Mouse (Mus musculus) frontal cortex, postnatal 36 days (tissue): Measurements from ENCODE around the gene Ppp4r1.

Source experiments
- DNase-seq, 2 experiments: peaks; one replicate each; pipeline ENCODE4 v3.0.0; 2022; ENCODE audit warnings: low spot score in 2 of 2

The Ppp4r1 gene

GRCm38 (mm10) chr17:65782551-65783141, at the start of gene Ppp4r1:
Gene Ppp4r1 (plus strand): TSS chr17:65782573.
- peak; percentile 72 to 79 for DNase-seq

GRCm38 (mm10) chr17:65732666-65733065, 49.7 kb upstream of the Ppp4r1 start:
- no peak for DNase-seq

GRCm38 (mm10) chr17:65735088-65735487, 47.3 kb upstream of the Ppp4r1 start:
- no peak for DNase-seq

GRCm38 (mm10) chr17:65737175-65737574, 45.2 kb upstream of the Ppp4r1 start:
- no peak for DNase-seq

- no peak for DNase-seq
Observed at GRCm38 (mm10) chr17:65737622-65738021, 44.8 kb upstream of the Ppp4r1 start.

- DNase-seq: no peak
Observed at GRCm38 (mm10) chr17:65739874-65740725, 42.3 kb upstream of the Ppp4r1 start.

- no peak for DNase-seq
Observed at GRCm38 (mm10) chr17:65741565-65741964, 40.8 kb upstream of the Ppp4r1 start.

GRCm38 (mm10) chr17:65742245-65742905, 40.0 kb upstream of the Ppp4r1 start:
- no peak for DNase-seq

GRCm38 (mm10) chr17:65742969-65743368, 39.4 kb upstream of the Ppp4r1 start:
- DNase-seq: no peak

- no peak for DNase-seq
Observed at GRCm38 (mm10) chr17:65743664-65744330, 38.6 kb upstream of the Ppp4r1 start.

GRCm38 (mm10) chr17:65746314-65746713, 36.1 kb upstream of the Ppp4r1 start:
- DNase-seq: no peak

- DNase-seq: no peak
Observed at GRCm38 (mm10) chr17:65748997-65749396, 33.4 kb upstream of the Ppp4r1 start.

GRCm38 (mm10) chr17:65749803-65750202, 32.6 kb upstream of the Ppp4r1 start:
- no peak for DNase-seq

- no peak for DNase-seq
Observed at GRCm38 (mm10) chr17:65750301-65750700, 32.1 kb upstream of the Ppp4r1 start.

- DNase-seq: no peak
Observed at GRCm38 (mm10) chr17:65753130-65753529, 29.2 kb upstream of the Ppp4r1 start.

- DNase-seq: no peak
Observed at GRCm38 (mm10) chr17:65755857-65756256, 26.5 kb upstream of the Ppp4r1 start.

GRCm38 (mm10) chr17:65757150-65757549, 25.2 kb upstream of the Ppp4r1 start:
- DNase-seq: no peak

- no peak for DNase-seq
Observed at GRCm38 (mm10) chr17:65763221-65763620, 19.2 kb upstream of the Ppp4r1 start.

GRCm38 (mm10) chr17:65768486-65768885, 13.9 kb upstream of the Ppp4r1 start:
- peak in 1 of 2 experiments; percentile 70 for DNase-seq

GRCm38 (mm10) chr17:65770982-65771915, 11.1 kb upstream of the Ppp4r1 start:
- DNase-seq: no peak
